Mouse (Mus musculus) kidney, postnatal 25 days (tissue): ENCODE measurements at regions not wholly inside any gene's neighbourhood (a gene's known extent, or its start where the extent isn't known, plus 50 kb on each side); places are given as distances from the start of the nearest gene placed in this dataset.

Source experiments
- DNase-seq, 2 experiments: peaks; one replicate each; pipeline ENCODE4 v3.0.0; 2021; ENCODE audit warnings: mixed read lengths in 2 of 2

GRCm38 (mm10) chr19:16075512-16076086 lies 57.0 kb upstream of the Gnaq start:
- no peak for DNase-seq

GRCm38 (mm10) chr19:16075026-16075425 lies 57.6 kb upstream of the Gnaq start:
- DNase-seq, result no peak

- DNase-seq, result no peak
These were observed 65.3 kb upstream of the Gnaq start for GRCm38 (mm10) chr19:16067314-16067713.

GRCm38 (mm10) chr19:16064911-16065310 lies 67.7 kb upstream of the Gnaq start:
- no peak for DNase-seq

GRCm38 (mm10) chr19:16063916-16064580 lies 68.6 kb upstream of the Gnaq start:
- peak; percentile 71 to 90 for DNase-seq

GRCm38 (mm10) chr19:16063533-16063915 lies 69.1 kb upstream of the Gnaq start:
- no peak for DNase-seq

GRCm38 (mm10) chr19:16061821-16062220 lies 70.8 kb upstream of the Gnaq start:
- DNase-seq, result no peak

GRCm38 (mm10) chr19:16059026-16059425 lies 73.6 kb upstream of the Gnaq start:
- no peak for DNase-seq

GRCm38 (mm10) chr19:16050220-16051055 lies 65.6 kb upstream of the Cep78 start:
- no peak for DNase-seq

- DNase-seq, result no peak
These were observed 64.9 kb upstream of the Cep78 start for GRCm38 (mm10) chr19:16049646-16050045.

- peak in 1 of 2 experiments; percentile 39 for DNase-seq
These were observed 62.2 kb upstream of the Cep78 start for GRCm38 (mm10) chr19:16046977-16047376.

- no peak for DNase-seq
These were observed 60.5 kb upstream of the Cep78 start for GRCm38 (mm10) chr19:16045261-16045660.

- no peak for DNase-seq
These were observed 59.4 kb upstream of the Cep78 start for GRCm38 (mm10) chr19:16044169-16044568.

GRCm38 (mm10) chr19:16043007-16043406 lies 58.2 kb upstream of the Cep78 start:
- DNase-seq, result no peak

- DNase-seq, result peak in 1 of 2 experiments; percentile 47
These were observed 57.1 kb upstream of the Cep78 start for GRCm38 (mm10) chr19:16041891-16042290.

- peak; percentile 17 to 41 for DNase-seq
These were observed 53.0 kb upstream of the Cep78 start for GRCm38 (mm10) chr19:16037806-16038205.
